Mouse (Mus musculus) E14TG2a.4 (cell line): Measurements from ENCODE around the gene Scnn1b.

Experiments
- CTCF ChIP-seq: conservative IDR thresholded peaks from 2 replicates; pipeline ENCODE4 v1.5.1; 2014; ENCODE audit warnings: low read length
- POU5F1 ChIP-seq: IDR thresholded peaks from 2 replicates; pipeline ENCODE4 v1.6.1; 2014; ENCODE audit warnings: low read length, borderline replicate concordance

- TF ChIP-seq CTCF (no peak), POU5F1 (no peak)
These were observed 35.1 kb downstream of the Scnn1b start for GRCm38 (mm10) chr7:121899940-121900339.
